Mouse (Mus musculus) splenic B cell, adult 2 months (primary cell): ENCODE measurements at regions not wholly inside any gene's neighbourhood (a gene's known extent, or its start where the extent isn't known, plus 50 kb on each side); places are given as distances from the start of the nearest gene placed in this dataset.

Experiments used
- DNase-seq: peaks from one replicate; pipeline ENCODE4 v3.0.0-alpha.2; 2011; ENCODE audit warnings: low read depth, low spot score
- H3K27me3 ChIP-seq: 2 replicates; pipeline ENCODE4 v1.6.1; 2012; ENCODE audit warnings: mild to moderate bottlenecking, low read length, moderate library complexity, mixed read lengths; ENCODE audit not compliant: control insufficient read depth, poor library complexity, insufficient read depth, severe bottlenecking
- H3K36me3 ChIP-seq: 2 replicates; pipeline ENCODE4 v1.6.1; 2012; ENCODE audit warnings: mild to moderate bottlenecking, low read length, moderate library complexity, mixed read lengths; ENCODE audit not compliant: control insufficient read depth, poor library complexity, insufficient read depth, severe bottlenecking

DNA sequence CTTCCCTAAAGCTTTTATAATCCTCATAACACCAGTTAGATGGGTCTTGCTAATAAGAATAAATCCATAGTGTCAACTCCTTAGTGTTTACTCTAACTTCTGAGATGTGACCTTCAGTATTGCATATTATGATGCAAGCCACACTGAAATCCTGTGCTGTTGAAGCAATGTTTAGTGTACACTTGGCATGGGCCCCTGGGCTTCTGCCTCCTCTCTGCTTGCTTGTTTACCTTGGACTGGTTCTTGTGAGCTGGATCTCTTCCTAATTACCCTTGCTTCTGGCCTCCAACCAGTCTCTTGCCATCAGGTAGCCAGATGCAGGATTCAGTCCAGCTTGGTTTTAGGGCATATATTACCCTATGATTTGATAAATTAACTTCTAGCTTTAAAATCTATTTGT, 57.0 kb downstream of the Rgs2 start:
- Histone ChIP-seq H3K27me3 (no peaks in the 10 kb centered on the region), H3K36me3 (no peaks in the 10 kb centered on the region)
- no peak for DNase-seq

DNA sequence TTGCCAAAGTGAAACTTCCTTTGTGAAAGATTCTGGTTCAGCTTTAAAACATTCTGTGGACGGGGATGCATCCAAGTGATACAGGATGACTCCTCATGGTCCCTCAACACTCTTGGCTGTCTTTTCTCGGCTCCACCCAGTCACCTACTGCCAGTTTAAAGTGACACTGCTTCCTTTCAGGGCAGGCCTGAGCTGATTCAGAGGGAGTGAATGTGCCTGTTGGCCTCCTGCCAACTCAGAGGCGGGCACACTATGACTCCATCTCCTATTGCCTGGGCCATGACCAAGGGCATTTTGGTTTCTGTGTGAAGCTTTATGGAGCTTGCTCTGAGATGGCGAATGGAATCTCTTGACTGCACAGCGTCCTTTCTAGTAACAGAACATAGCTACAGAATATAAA, 62.5 kb downstream of the Rgs2 start:
- H3K36me3 ChIP-seq: no peaks in the 10 kb centered on the region
- no peak for DNase-seq
- H3K27me3 ChIP-seq: no peaks in the 10 kb centered on the region

GRCm38 (mm10) chr1:143939511-143939910, 64.5 kb downstream of the Rgs2 start:
- Histone ChIP-seq H3K36me3 (no peaks in the 10 kb centered on the region), H3K27me3 (no peaks in the 10 kb centered on the region)
- no peak for DNase-seq

- H3K27me3 ChIP-seq: no peaks in the 10 kb centered on the region
- DNase-seq: no peak
- no peaks in the 10 kb centered on the region for H3K36me3 ChIP-seq
These were observed 65.4 kb downstream of the Rgs2 start for GRCm38 (mm10) chr1:143938569-143938968.

GRCm38 (mm10) chr1:143930798-143931197, 73.2 kb downstream of the Rgs2 start:
- Histone ChIP-seq H3K36me3 (no peaks in the 10 kb centered on the region), H3K27me3 (no peaks in the 10 kb centered on the region)
- DNase-seq: no peak

DNA sequence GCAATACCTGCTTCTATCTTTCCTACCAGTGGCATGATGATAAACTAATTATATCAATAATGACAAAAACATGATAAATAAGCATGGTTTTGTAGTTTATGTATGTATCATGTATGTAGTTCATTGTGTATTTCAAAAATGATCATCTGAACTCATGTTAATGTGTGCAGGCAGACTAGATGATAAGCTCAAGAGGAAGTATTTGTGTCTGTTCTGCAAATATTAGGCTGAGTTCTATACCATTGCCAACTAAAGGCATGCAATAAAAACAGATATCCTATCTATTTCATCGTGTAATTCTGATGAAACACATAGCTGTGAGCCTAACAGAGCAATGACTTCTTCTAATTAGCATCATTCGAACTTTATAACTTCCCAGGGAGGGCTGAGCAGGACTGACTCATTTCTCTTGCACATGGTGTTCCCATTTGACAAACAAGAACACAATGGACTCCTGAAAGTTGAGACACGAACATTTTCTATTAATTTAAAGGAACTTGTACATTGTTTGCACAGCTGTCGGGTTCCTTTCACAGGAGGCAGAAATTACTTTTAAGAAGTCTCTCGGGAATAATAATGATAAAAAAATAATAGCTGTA, 74.3 kb downstream of the Rgs2 start:
- no peak for DNase-seq
- Histone ChIP-seq H3K27me3 (no peaks in the 10 kb centered on the region), H3K36me3 (no peaks in the 10 kb centered on the region)

DNA sequence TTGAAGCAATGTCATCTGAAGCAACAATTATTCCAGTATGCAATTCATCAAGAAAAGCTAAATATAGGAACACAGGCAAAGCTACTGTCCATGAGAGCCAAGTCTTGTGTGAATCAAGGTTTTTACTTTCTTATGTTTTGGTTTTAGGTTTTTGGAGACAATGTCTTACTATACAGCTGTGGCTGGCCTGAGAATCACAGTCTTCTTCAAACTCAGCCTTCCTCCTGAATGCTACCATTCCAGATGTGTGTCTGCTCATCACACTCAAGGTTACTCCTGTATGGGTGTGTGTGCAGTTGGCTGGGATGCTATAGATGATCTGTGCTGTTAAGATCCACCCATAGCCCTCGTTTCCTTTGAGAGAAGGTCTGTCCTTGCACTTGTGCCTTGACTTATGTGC, 81.5 kb downstream of the Rgs2 start:
- no peaks in the 10 kb centered on the region for H3K36me3 ChIP-seq
- DNase-seq: no peak
- no peaks in the 10 kb centered on the region for H3K27me3 ChIP-seq

GRCm38 (mm10) chr1:143920256-143920655, 83.7 kb downstream of the Rgs2 start:
- Histone ChIP-seq H3K36me3 (no peaks in the 10 kb centered on the region), H3K27me3 (no peaks in the 10 kb centered on the region)
- no peak for DNase-seq

GRCm38 (mm10) chr1:143918949-143919348, 85.0 kb downstream of the Rgs2 start:
- DNase-seq: peak; percentile 34
- Histone ChIP-seq H3K27me3 (no peaks in the 10 kb centered on the region), H3K36me3 (no peaks in the 10 kb centered on the region)

DNA sequence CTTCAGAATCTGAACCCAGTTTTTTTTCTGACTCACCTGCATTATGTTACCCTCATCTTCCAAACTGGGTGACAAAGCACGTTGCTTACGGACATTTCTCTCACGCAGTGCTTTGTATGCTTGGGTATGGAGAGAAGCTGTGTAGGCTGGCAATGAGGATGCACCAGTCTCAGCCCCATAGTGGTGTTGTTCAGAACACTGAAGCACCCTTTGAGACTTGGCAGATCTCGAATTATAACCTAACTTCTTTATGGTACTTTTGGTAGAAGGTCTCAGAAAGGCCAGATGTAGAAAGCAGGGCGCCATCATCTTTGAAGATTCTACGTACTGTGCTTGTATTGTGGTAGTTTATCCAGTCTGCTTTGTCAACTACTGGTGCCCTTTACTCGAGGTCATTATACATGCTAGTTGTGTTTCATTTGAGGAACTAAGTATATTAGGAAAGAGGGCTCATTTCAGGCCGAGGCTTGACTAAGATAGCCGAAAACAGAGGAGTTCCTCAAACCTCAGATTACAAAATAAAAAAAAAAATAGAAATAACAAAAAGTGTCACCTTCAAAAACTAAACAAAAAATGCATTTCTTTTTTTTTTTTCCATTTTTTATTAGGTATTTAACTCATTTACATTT, 85.7 kb downstream of the Rgs2 start:
- Histone ChIP-seq H3K36me3 (no peaks in the 10 kb centered on the region), H3K27me3 (no peaks in the 10 kb centered on the region)
- peak; percentile 58 for DNase-seq

DNA sequence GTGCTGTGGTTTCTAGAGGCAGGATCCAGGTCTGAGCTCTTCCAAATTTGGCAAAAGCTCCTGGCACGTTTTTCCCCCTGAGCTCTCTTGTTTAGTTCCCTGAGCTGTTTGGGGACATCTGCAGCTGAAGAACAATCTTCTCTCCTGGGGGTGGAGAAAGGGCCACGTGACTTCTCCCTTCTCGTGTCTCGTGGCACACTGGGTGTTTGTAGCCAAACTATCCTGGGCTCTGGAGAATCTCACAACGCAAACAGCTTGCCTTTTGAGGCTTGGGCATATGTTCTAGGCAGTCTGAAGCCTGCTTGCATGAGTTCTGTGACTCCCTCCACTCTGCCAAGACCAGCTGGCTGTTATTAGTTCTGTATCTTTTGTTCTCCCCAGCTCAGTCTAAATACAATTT, 86.3 kb downstream of the Rgs2 start:
- peak; percentile 28 for DNase-seq
- Histone ChIP-seq H3K36me3 (no peaks in the 10 kb centered on the region), H3K27me3 (no peaks in the 10 kb centered on the region)

DNA sequence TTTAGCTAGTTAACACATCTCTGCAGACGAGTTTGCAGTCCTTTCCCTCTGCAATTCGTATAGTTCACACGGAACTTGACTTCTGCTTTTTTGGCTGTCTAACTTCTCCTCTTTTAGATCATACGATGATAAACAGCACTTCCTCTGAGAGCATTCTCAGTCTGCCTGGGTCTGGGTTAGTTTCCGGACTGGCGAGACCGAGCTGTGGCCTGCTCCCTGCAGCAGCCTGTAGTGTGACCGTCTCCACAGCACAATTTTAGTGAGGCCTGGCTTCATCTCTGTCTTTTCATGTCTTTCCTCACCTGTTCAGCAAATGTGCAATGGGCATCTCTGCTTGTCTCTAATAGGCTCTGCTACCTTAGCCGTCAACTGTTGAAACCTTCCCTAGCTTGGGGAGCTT, 87.4 kb downstream of the Rgs2 start:
- peak; percentile 82 for DNase-seq
- Histone ChIP-seq H3K27me3 (no peaks in the 10 kb centered on the region), H3K36me3 (no peaks in the 10 kb centered on the region)

DNA sequence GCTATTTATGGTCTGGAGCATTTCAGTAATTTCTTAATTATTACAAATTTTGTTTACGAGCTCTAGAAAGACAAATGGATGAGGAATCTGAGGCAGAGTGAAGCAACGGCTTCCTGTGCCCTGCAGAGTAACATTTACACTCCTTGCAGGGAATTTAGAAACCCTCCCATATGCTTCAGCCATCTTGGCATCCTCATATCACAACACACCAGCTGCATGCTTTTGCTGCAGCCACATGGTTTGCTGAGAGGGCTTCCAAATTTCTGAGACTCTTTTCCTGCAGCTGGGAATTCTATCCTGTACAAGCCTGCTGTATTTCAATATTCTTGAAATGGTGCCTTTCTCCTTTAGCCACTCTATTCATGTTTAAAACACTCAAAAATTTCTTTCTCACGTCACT, 91.4 kb downstream of the Rgs2 start:
- no peaks in the 10 kb centered on the region for H3K27me3 ChIP-seq
- no peaks in the 10 kb centered on the region for H3K36me3 ChIP-seq
- no peak for DNase-seq

DNA sequence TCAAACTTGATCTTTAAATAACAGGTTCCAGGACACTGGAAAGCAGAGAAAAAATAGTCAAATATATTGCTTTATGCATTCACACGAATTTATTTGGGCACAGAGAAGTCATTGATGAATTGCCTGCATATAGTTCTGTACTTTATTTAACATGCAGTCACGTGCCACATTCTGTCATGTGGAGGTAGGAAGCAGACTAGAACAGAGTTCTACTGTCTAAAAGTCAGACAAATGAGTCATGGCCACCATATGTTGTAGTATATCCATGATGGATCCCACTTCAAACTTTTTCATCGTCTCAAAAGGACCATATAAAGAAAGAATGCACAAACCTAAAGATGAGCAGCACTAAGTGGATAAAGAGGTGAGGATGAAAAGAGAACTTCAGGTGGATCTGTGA, 92.7 kb downstream of the Rgs2 start:
- no peaks in the 10 kb centered on the region for H3K27me3 ChIP-seq
- no peaks in the 10 kb centered on the region for H3K36me3 ChIP-seq
- no peak for DNase-seq

DNA sequence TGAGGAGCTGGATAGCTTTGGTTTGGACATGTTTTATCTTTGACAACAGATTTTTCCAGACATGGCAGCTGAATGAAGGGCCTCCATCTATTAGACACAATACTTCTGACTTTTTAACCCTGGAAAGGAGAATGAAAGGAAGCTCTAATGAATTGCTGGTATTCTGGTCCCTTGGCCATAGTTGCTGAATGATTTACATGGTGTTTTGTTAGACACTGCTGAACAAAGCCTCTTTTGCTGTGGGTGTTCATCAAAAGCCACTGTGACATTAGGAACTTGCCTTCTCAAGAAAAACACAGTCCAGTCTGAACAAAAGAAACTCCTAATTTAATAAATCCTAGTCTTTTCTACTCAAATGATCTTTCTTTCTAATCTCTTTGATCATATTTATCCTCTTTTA, 93.4 kb downstream of the Rgs2 start:
- no peaks in the 10 kb centered on the region for H3K27me3 ChIP-seq
- DNase-seq: no peak
- no peaks in the 10 kb centered on the region for H3K36me3 ChIP-seq

- no peak for DNase-seq
- no peaks in the 10 kb centered on the region for H3K36me3 ChIP-seq
These were observed 96.6 kb downstream of the Rgs2 start for GRCm38 (mm10) chr1:143907312-143907711.

More at GRCm38 (mm10) chr1:143907312-143907711, 96.6 kb downstream of the Rgs2 start:
- no peaks in the 10 kb centered on the region for H3K27me3 ChIP-seq
